In the genomic region with DNA sequence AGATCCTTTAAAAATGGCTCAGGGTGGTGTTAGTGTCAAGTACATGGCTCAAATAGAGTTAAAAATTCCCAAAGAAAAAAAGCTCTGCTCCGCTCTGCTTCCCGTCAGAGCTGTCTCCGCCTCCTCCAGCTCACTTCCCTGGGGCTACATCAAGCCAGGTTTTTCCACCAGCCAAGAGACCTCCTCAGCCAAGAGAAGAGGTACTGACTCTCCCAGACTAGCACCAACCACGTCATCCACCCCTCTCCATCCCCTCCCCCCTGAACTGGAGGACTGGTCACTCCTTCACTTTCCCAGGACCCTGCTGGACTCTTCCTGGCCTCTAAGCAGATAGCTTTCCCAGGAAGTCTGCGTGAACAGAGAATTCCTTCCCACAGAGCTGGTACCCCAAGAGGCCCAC, we compare ENCODE assay signal across 8 mouse cellular contexts. TPM values are rescaled to one million over a fixed set of nuclear protein-coding genes. Genes with fewer than 3 reads are reported as not detected.
A peak's percentile ranks its signal among the peaks of the same experiment; 100 is the strongest.
DNase-seq lines count a peak whose midpoint lies in the region; ATAC-seq and TF ChIP-seq lines count a peak whose summit lies in the region.

No protein-coding gene starts in this region.

- no peaks in the 10 kb centered on the region for H3K27me3 ChIP-seq in hindbrain, embryonic 16.5 days (replicated peaks; ENCODE audit: control insufficient read depth, insufficient read depth, low read length)
- H3K27me3 ChIP-seq in limb, embryonic 15.5 days = no peaks in the 10 kb centered on the region
- H3K27me3 ChIP-seq in midbrain, postnatal 0 days (ENCODE audit: insufficient read depth, low read length) = no peaks in the 10 kb centered on the region

- peak overlapping the region; percentile 80 for H3K4me3 ChIP-seq in hindbrain, embryonic 16.5 days (ENCODE audit: low read length)
- peak overlapping the region; percentile 95 for H3K4me3 ChIP-seq in limb, embryonic 15.5 days
- H3K4me3 ChIP-seq in midbrain, postnatal 0 days (ENCODE audit: low read depth, low read length) = peak overlapping the region; percentile 91

- DNase-seq in left cerebral cortex, postnatal 14 days (ENCODE audit: low spot score in 2 of 2) = peak; percentile 70 to 78
- DNase-seq in left cerebral cortex, adult 18-20 months (ENCODE audit: low spot score in 2 of 2) = no peak
- DNase-seq in cerebellum, postnatal 25 days = peak; percentile 62 to 72
- DNase-seq in gastrocnemius, adult 8-10 months (ENCODE audit: low spot score in 2 of 2) = peak; percentile 49 to 66
- DNase-seq in midbrain, postnatal 0 days (ENCODE audit: low spot score) = peak; percentile 65
- no peak for DNase-seq in thymus, postnatal 4 days

- no peak for TF ChIP-seq CTCF in midbrain, postnatal 0 days (IDR thresholded peaks at IDR 0.05)

- H3K36me3 ChIP-seq in hindbrain, embryonic 16.5 days (ENCODE audit: control insufficient read depth, insufficient read depth, low read length) = peaks cover 30% of the 10 kb centered on the region
- H3K36me3 ChIP-seq in limb, embryonic 15.5 days = peaks cover 45% of the 10 kb centered on the region
- peaks cover 36% of the 10 kb centered on the region for H3K36me3 ChIP-seq in midbrain, postnatal 0 days (ENCODE audit: insufficient read depth, low read length)

- H3K27ac ChIP-seq in hindbrain, embryonic 16.5 days (ENCODE audit: low read depth, low read length) = peak overlapping the region; percentile 90
- H3K27ac ChIP-seq in limb, embryonic 15.5 days = peak overlapping the region; percentile 97
- peak overlapping the region; percentile 92 for H3K27ac ChIP-seq in midbrain, postnatal 0 days (ENCODE audit: low read depth, low read length)

- H3K9ac ChIP-seq in hindbrain, embryonic 16.5 days (ENCODE audit: low read depth, low read length) = peak overlapping the region; percentile 94
- peak overlapping the region; percentile 86; the same call in 1 of the 2 replicates for H3K9ac ChIP-seq in limb, embryonic 15.5 days
- H3K9ac ChIP-seq in midbrain, postnatal 0 days (replicated peaks; ENCODE audit: low read length, poor library complexity, severe bottlenecking) = peak overlapping the region; percentile 100; the same call in 1 of the 2 replicates

- H3K4me1 ChIP-seq in hindbrain, embryonic 16.5 days (ENCODE audit: control insufficient read depth, insufficient read depth, low read depth, low read length) = peaks cover 17% of the 10 kb centered on the region
- H3K4me1 ChIP-seq in limb, embryonic 15.5 days = peaks cover 36% of the 10 kb centered on the region
- H3K4me1 ChIP-seq in midbrain, postnatal 0 days (ENCODE audit: insufficient read depth, low read length) = peaks cover 6% of the 10 kb centered on the region; the same call in 1 of the 2 replicates

- ATAC-seq in hindbrain, embryonic 16.5 days = peak; percentile 69
- peak; percentile 84 for ATAC-seq in limb, embryonic 15.5 days (ENCODE audit: insufficient number of reproducible peaks, low FRiP score, low TSS enrichment, low read depth)
- ATAC-seq in midbrain, postnatal 0 days (ENCODE audit: low FRiP score) = peak; percentile 59

- intact Hi-C loops in left cerebral cortex, postnatal 14 days (cut with DNase I) = no loop called here

- peak overlapping the region; percentile 65 for H3K4me2 ChIP-seq in hindbrain, embryonic 16.5 days (ENCODE audit: low read length)
- H3K4me2 ChIP-seq in limb, embryonic 15.5 days = peak overlapping the region; percentile 69
- peak overlapping the region; percentile 73 for H3K4me2 ChIP-seq in midbrain, postnatal 0 days (ENCODE audit: low read depth, low read length, poor library complexity, severe bottlenecking)

- H3K9me3 ChIP-seq in hindbrain, embryonic 16.5 days (ENCODE audit: control insufficient read depth, low read length) = no peaks in the 10 kb centered on the region
- H3K9me3 ChIP-seq in limb, embryonic 15.5 days = no peaks in the 10 kb centered on the region
- no peaks in the 10 kb centered on the region for H3K9me3 ChIP-seq in midbrain, postnatal 0 days (ENCODE audit: low read length)

- WGBS in hindbrain, embryonic 16.5 days = 3% methylated on average over 5 of the region's 5 CpGs
- 2% methylated on average over 5 of the region's 5 CpGs for WGBS in limb, embryonic 15.5 days
- 5% methylated on average over 5 of the region's 5 CpGs for WGBS in midbrain, postnatal 0 days

RNA-seq across cellular contexts. Expression of a gene that starts 0.9 kb away (rescaled TPM):
- 100 to 1,000 TPM; 202 to 203 TPM for total RNA-seq in left cerebral cortex, postnatal 14 days (2021)
- 100 to 1,000 TPM; 198 to 222 TPM for total RNA-seq in left cerebral cortex, adult 18-20 months (2021)
- total RNA-seq in gastrocnemius, adult 8-10 months (2022) = 10 to 100 TPM; 22.1 to 27.1 (median 23.2) TPM
- 213 and 233 TPM in 2 replicates for polyA plus RNA-seq in hindbrain, embryonic 16.5 days (2015; fragmentation: Nextera tagmentation; extraction: Ambion mirVana)
- polyA plus RNA-seq in limb, embryonic 15.5 days (2015; fragmentation: Nextera tagmentation; extraction: Ambion mirVana) = 140 and 144 TPM in 2 replicates
- 258 and 275 TPM in 2 replicates for total RNA-seq in midbrain, postnatal 0 days (2014; rRNA removed)
- 205 and 217 TPM in 2 replicates for polyA plus RNA-seq in midbrain, postnatal 0 days (2015; fragmentation: Nextera tagmentation; extraction: Ambion mirVana)

RNA-seq across cellular contexts. Expression of a gene that starts 6.5 kb away (rescaled TPM):
- 100 to 1,000 TPM in 1 of 2 experiments, 10 to 100 TPM in 1; 92.9 to 103 TPM for total RNA-seq in left cerebral cortex, postnatal 14 days (2021)
- total RNA-seq in left cerebral cortex, adult 18-20 months (2021) = 100 to 1,000 TPM; 163 to 215 TPM
- 10 to 100 TPM in 1 of 4 experiments, 1 to 10 TPM in 3; 7.1 to 12.1 (median 9.0) TPM for total RNA-seq in gastrocnemius, adult 8-10 months (2022)
- polyA plus RNA-seq in hindbrain, embryonic 16.5 days (2015; fragmentation: Nextera tagmentation; extraction: Ambion mirVana) = 29.0 and 29.1 TPM in 2 replicates
- polyA plus RNA-seq in limb, embryonic 15.5 days (2015; fragmentation: Nextera tagmentation; extraction: Ambion mirVana) = 115 and 118 TPM in 2 replicates
- total RNA-seq in midbrain, postnatal 0 days (2014; rRNA removed) = 47.6 and 48.8 TPM in 2 replicates
- polyA plus RNA-seq in midbrain, postnatal 0 days (2015; fragmentation: Nextera tagmentation; extraction: Ambion mirVana) = 13.5 and 15.4 TPM in 2 replicates

RNA-seq across cellular contexts. Expression of a gene that starts 15.0 kb away (rescaled TPM):
- total RNA-seq in left cerebral cortex, postnatal 14 days (2021) = 10 to 100 TPM; 63.6 to 78.9 TPM
- total RNA-seq in left cerebral cortex, adult 18-20 months (2021) = 100 to 1,000 TPM; 116 to 121 TPM
- 1 to 10 TPM; 7.6 to 8.8 (median 8.4) TPM for total RNA-seq in gastrocnemius, adult 8-10 months (2022)
- 20.5 and 20.7 TPM in 2 replicates for polyA plus RNA-seq in hindbrain, embryonic 16.5 days (2015; fragmentation: Nextera tagmentation; extraction: Ambion mirVana)
- polyA plus RNA-seq in limb, embryonic 15.5 days (2015; fragmentation: Nextera tagmentation; extraction: Ambion mirVana) = 27.8 and 29.8 TPM in 2 replicates
- total RNA-seq in midbrain, postnatal 0 days (2014; rRNA removed) = 17.0 and 18.3 TPM in 2 replicates
- polyA plus RNA-seq in midbrain, postnatal 0 days (2015; fragmentation: Nextera tagmentation; extraction: Ambion mirVana) = 14.5 and 15.1 TPM in 2 replicates

RNA-seq across cellular contexts. Expression of a gene that starts 15.9 kb away (rescaled TPM):
- total RNA-seq in left cerebral cortex, postnatal 14 days (2021) = 1 to 10 TPM; 1.1 to 1.4 TPM
- total RNA-seq in left cerebral cortex, adult 18-20 months (2021) = 1 to 10 TPM; 4.3 to 4.6 TPM
- 1 to 10 TPM; 1.8 to 4.1 (median 2.7) TPM for total RNA-seq in gastrocnemius, adult 8-10 months (2022)
- 1.4 and 1.5 TPM in 2 replicates for polyA plus RNA-seq in hindbrain, embryonic 16.5 days (2015; fragmentation: Nextera tagmentation; extraction: Ambion mirVana)
- 1.2 and 1.7 TPM in 2 replicates for polyA plus RNA-seq in limb, embryonic 15.5 days (2015; fragmentation: Nextera tagmentation; extraction: Ambion mirVana)
- 0.05 TPM in 2 replicates for total RNA-seq in midbrain, postnatal 0 days (2014; rRNA removed)
- polyA plus RNA-seq in midbrain, postnatal 0 days (2015; fragmentation: Nextera tagmentation; extraction: Ambion mirVana) = 0.80 TPM in 2 replicates

RNA-seq across cellular contexts. Expression of a gene that starts 31.4 kb away (rescaled TPM):
- 100 to 1,000 TPM; 108 to 110 TPM for total RNA-seq in left cerebral cortex, postnatal 14 days (2021)
- 100 to 1,000 TPM; 119 to 130 TPM for total RNA-seq in left cerebral cortex, adult 18-20 months (2021)
- total RNA-seq in gastrocnemius, adult 8-10 months (2022) = under 1 TPM; 0.29 to 0.70 (median 0.38) TPM
- 59.0 and 74.1 TPM in 2 replicates for polyA plus RNA-seq in hindbrain, embryonic 16.5 days (2015; fragmentation: Nextera tagmentation; extraction: Ambion mirVana)
- 12.3 and 12.4 TPM in 2 replicates for polyA plus RNA-seq in limb, embryonic 15.5 days (2015; fragmentation: Nextera tagmentation; extraction: Ambion mirVana)
- total RNA-seq in midbrain, postnatal 0 days (2014; rRNA removed) = 126 and 134 TPM in 2 replicates
- 86.8 and 88.6 TPM in 2 replicates for polyA plus RNA-seq in midbrain, postnatal 0 days (2015; fragmentation: Nextera tagmentation; extraction: Ambion mirVana)

Comparison
In these comparisons a context has a peak if more than half of its experiments do, and no peak if none do; other contexts are left out.
1. DNase-seq: peak in left cerebral cortex, postnatal 14 days (2 of 2), cerebellum, postnatal 25 days (2 of 2), gastrocnemius, adult 8-10 months (2 of 2) and midbrain, postnatal 0 days (single experiment); none in left cerebral cortex, adult 18-20 months (0 of 2) and thymus, postnatal 4 days (single experiment).
2. Peak in every context shown above with its lines, with median percentiles within 50 percentile points of each other: ATAC-seq, H3K27ac ChIP-seq, H3K4me2 ChIP-seq, H3K4me3 ChIP-seq and H3K9ac ChIP-seq.